Mouse (Mus musculus): Measurements from ENCODE around the gene Tmem106c.

DNA sequence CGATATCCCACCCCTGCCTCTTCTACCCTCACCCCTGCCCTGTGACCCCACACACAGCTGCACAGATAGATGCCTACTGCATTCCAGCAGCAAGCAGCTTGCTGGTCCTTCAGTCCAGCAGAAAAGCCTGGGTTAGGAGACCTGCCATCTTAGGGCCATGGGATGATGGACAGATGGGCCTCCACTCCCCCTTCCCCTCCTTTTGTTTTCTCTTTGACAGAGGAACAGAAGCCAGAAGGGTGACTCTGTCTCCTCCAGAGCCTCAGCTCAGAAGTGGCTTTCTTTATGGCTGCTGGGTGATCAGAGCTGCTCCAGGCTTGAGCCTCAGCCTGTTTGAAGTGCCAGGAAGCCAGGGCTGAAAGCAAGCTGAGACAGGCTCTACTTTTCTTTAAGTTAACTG is 25.5 kb downstream of the Tmem106c start:
- no peak for TF ChIP-seq CTCF (IDR thresholded peaks at IDR 0.05; ENCODE audit: low read depth)
- no peak for TF ChIP-seq EP300 (IDR thresholded peaks at IDR 0.05; ENCODE audit: low read depth)

Data from liver, postnatal 0 days (tissue).